Mouse (Mus musculus) hindbrain, postnatal 0 days (tissue): ENCODE measurements around the gene Fry. TPM values are rescaled to one million over a fixed set of nuclear protein-coding genes. Genes with fewer than 3 reads are reported as not detected.

Experiments used
- ATAC-seq: fragments of 200-750 bp; cut with Nextera tagmentation; 2 replicates; pipeline ENCODE4 v1.8.0; 2017; ENCODE audit warnings: mild to moderate bottlenecking, moderate TSS enrichment, moderate library complexity
- DNase-seq: peaks from one replicate; pipeline ENCODE4 v3.0.0-alpha.2; 2015; ENCODE audit warnings: low spot score
- H3K27ac ChIP-seq: fragments of 300-500 bp; sonication (generic); 2 replicates; pipeline ENCODE4 v1.5.1; 2014; ENCODE audit warnings: mild to moderate bottlenecking
- H3K27me3 ChIP-seq: fragments of 300-500 bp; sonication (generic); 2 replicates; pipeline ENCODE4 v1.6.1; 2014; ENCODE audit warnings: low read length, mixed read lengths; ENCODE audit not compliant: insufficient read depth
- H3K36me3 ChIP-seq: fragments of 300-500 bp; sonication (generic); 2 replicates; pipeline ENCODE4 v1.6.1; 2014; ENCODE audit warnings: low read length, mixed read lengths; ENCODE audit not compliant: insufficient read depth
- H3K4me1 ChIP-seq: fragments of 300-500 bp; sonication (generic); 2 replicates; pipeline ENCODE4 v1.6.1; 2014; ENCODE audit warnings: antibody characterized with exemption, low read length, mixed read lengths; ENCODE audit not compliant: insufficient read depth
- H3K4me2 ChIP-seq: fragments of 300-500 bp; sonication (generic); 2 replicates; pipeline ENCODE4 v1.6.1; 2014; ENCODE audit warnings: low read depth, mild to moderate bottlenecking, low read length, moderate library complexity, mixed read lengths
- H3K4me3 ChIP-seq: fragments of 300-500 bp; sonication (generic); 2 replicates; pipeline ENCODE4 v1.5.1; 2014; ENCODE audit warnings: low read length
- H3K9ac ChIP-seq: fragments of 300-500 bp; sonication (generic); replicated peaks from 2 replicates; pipeline ENCODE4 v1.6.1; 2014; ENCODE audit warnings: mild to moderate bottlenecking, low read length, moderate library complexity, mixed read lengths
- H3K9me3 ChIP-seq: fragments of 300-500 bp; sonication (generic); 2 replicates; pipeline ENCODE4 v1.6.1; 2016; ENCODE audit warnings: low read length, mixed read lengths
- CTCF ChIP-seq: IDR thresholded peaks from 2 replicates; pipeline ENCODE4 v1.5.1; 2016; ENCODE audit warnings: antibody characterized with exemption, control low read depth, low read depth
- WGBS: fragments of 180-500 bp; shearing (Covaris S2); extraction: QIAGEN DNeasy Blood & Tissue Kit; methylation state at CpG from one replicate; pipeline ENCODE4 v1.1.7; 2014; 5-methylcytosine and 5-hydroxymethylcytosine counted together
- polyA plus RNA-seq: library from polyadenylated mRNA; unstranded; fragments of >200 nt; fragmentation: Nextera tagmentation; extraction: Ambion mirVana; gene quantifications from 2 replicates; pipeline ENCODE4 v1.2.1, GENCODE M21; 2015
- total RNA-seq: library from RNA; depleted of rRNA; stranded (reverse); fragments of >200 nt; gene quantifications from 2 replicates; pipeline ENCODE4 v1.2.3, GENCODE M21; 2014

The Fry gene
- total and polyA plus RNA-seq, 2 experiments from 2014 or later, result 47.7 to 122 TPM

DNA sequence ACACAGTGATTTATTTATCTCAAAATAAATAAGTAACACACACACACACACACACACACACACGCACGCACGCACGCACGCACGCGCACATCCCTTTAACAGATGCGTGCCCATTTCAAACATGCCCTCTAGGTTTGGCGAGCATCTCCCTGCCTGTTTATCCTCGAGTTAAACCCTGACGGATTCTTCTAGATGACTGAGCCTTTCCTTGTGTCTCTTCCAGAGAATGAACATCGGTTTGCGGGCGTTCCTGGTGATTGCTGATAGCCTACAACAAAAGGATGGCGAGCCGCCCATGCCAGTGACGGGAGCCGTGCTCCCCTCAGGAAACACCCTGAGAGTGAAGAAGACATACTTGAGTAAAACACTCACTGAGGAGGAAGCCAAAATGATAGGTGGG lies 260.1 kb downstream of the Fry start:
- H3K36me3 ChIP-seq, result peaks cover 40% of the 10 kb centered on the region
- WGBS, result 85% methylated on average over 18 of the region's 18 CpGs
- TF ChIP-seq CTCF, result no peak

GRCm38 (mm10) chr5:150380767-150381166 lies 262.3 kb downstream of the Fry start:
- H3K9ac ChIP-seq, result no peak overlapping the region
- H3K9me3 ChIP-seq, result no peaks in the 10 kb centered on the region
- no peak overlapping the region for H3K4me3 ChIP-seq
- no peak overlapping the region for H3K4me2 ChIP-seq
- H3K36me3 ChIP-seq, result peaks cover 46% of the 10 kb centered on the region
- DNase-seq (no peak), ATAC-seq (no peak)
- H3K4me1 ChIP-seq, result no peaks in the 10 kb centered on the region
- H3K27ac ChIP-seq, result no peak overlapping the region
- WGBS, result 92% methylated on average over 10 of the region's 10 CpGs
- no peaks in the 10 kb centered on the region for H3K27me3 ChIP-seq
- TF ChIP-seq CTCF, result no peak

More for the DNA sequence above, 260.1 kb downstream of the Fry start:
- Histone ChIP-seq H3K4me3 (no peak overlapping the region), H3K27me3 (no peaks in the 10 kb centered on the region), H3K27ac (no peak overlapping the region), H3K4me1 (no peaks in the 10 kb centered on the region), H3K9ac (no peak overlapping the region), H3K4me2 (no peak overlapping the region), H3K9me3 (no peaks in the 10 kb centered on the region)
- DNase-seq (no peak), ATAC-seq (no peak)

GRCm38 (mm10) chr5:150382411-150382810 lies 264.0 kb downstream of the Fry start:
- no peaks in the 10 kb centered on the region for H3K4me1 ChIP-seq
- DNase-seq, result no peak
- H3K4me3 ChIP-seq, result no peak overlapping the region
- ATAC-seq, result no peak
- no peak for TF ChIP-seq CTCF
- no peak overlapping the region for H3K9ac ChIP-seq
- H3K4me2 ChIP-seq, result no peak overlapping the region
- no peak overlapping the region for H3K27ac ChIP-seq
- H3K27me3 ChIP-seq, result no peaks in the 10 kb centered on the region
- WGBS, result 79% methylated on average over 5 of the region's 5 CpGs
- no peaks in the 10 kb centered on the region for H3K9me3 ChIP-seq
- H3K36me3 ChIP-seq, result peaks cover 58% of the 10 kb centered on the region

DNA sequence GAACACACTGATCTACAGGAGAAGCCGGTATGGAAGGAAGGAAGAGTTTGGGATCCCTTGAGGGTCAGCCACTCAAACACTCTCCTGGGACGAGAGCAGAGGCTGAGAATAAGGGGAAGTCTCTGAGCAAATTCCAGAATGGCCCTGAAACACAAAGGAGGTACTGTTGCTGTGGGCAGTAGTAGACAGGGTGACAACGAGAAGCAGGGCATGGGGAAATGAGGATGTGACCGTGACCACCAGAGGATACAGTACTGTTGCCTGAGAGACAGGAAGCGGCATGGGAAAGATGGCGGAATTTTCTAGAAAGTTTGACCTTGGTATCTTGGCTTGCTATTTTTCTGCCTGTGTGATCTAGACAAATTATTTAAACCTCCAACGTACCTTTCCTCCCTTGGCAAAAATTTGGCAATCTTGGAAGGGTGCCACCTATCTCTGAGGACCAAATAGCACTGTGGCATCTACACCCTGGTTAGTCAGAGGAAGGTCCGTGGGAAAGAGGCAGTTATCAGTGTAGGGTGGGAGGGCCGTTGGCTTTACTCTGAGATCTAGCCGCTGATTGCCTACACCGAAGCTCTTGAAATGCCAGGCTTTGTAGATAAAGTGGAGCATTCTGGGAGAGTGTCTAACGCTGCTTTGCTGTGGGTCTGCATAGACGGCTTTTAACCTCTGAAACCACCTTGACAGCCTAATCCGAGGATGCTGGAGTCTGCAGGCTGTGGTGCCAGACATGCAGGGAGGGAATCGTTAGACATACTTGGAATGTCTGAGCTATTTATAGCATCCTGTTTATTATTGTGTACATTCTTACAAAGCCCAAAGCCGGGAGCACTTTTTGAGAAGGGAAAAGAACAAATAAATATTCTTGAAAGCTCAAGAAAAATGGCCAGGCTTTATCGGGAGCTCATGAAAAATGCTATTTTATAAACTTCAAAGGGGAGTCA lies 266.1 kb downstream of the Fry start:
- no peak overlapping the region for H3K9ac ChIP-seq
- DNase-seq, result no peak
- peaks cover 64% of the 10 kb centered on the region for H3K36me3 ChIP-seq
- no peaks in the 10 kb centered on the region for H3K27me3 ChIP-seq
- peak overlapping the region; percentile 45; the same call in 1 of the 2 replicates for H3K27ac ChIP-seq
- H3K4me2 ChIP-seq, result no peak overlapping the region
- ATAC-seq, result no peak
- WGBS, result 66% methylated on average over 17 of the region's 17 CpGs
- H3K9me3 ChIP-seq, result no peaks in the 10 kb centered on the region
- no peak overlapping the region for H3K4me3 ChIP-seq
- no peaks in the 10 kb centered on the region for H3K4me1 ChIP-seq
- TF ChIP-seq CTCF, result no peak

DNA sequence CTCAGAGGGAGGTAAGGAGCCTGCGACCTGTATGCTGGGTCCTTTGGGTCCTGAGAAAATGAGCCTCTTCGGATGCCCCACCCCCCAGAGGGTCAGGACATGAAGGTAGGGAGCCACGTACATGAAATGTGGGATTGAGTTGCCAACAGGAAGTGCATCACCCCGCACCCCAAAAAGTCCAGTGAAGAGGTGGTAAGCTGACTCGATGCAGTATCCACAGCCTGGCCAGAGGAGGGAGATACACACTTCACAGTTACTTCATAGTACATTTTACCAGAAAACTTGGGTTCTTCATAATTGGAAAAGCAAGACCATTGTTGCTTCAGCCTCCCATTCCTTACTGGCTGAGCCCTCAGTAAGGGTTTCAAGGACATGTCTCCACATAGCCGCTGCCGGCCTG lies 266.8 kb downstream of the Fry start:
- H3K9ac ChIP-seq, result no peak overlapping the region
- peak overlapping the region; percentile 26; the same call in 1 of the 2 replicates for H3K27ac ChIP-seq
- H3K4me1 ChIP-seq, result no peaks in the 10 kb centered on the region
- H3K36me3 ChIP-seq, result peaks cover 66% of the 10 kb centered on the region
- no peak for TF ChIP-seq CTCF
- no peaks in the 10 kb centered on the region for H3K27me3 ChIP-seq
- no peak overlapping the region for H3K4me3 ChIP-seq
- H3K9me3 ChIP-seq, result no peaks in the 10 kb centered on the region
- DNase-seq, result no peak
- WGBS, result 84% methylated on average over 7 of the region's 7 CpGs
- ATAC-seq, result no peak
- H3K4me2 ChIP-seq, result no peak overlapping the region

GRCm38 (mm10) chr5:150388623-150389022 lies 270.2 kb downstream of the Fry start:
- WGBS, result 82% methylated on average over 12 of the region's 12 CpGs
- DNase-seq (no peak), ATAC-seq (no peak)
- H3K4me2 ChIP-seq, result no peak overlapping the region
- no peaks in the 10 kb centered on the region for H3K27me3 ChIP-seq
- no peaks in the 10 kb centered on the region for H3K4me1 ChIP-seq
- no peak for TF ChIP-seq CTCF
- no peak overlapping the region for H3K27ac ChIP-seq
- H3K9me3 ChIP-seq, result no peaks in the 10 kb centered on the region
- H3K36me3 ChIP-seq, result peaks cover 59% of the 10 kb centered on the region
- H3K4me3 ChIP-seq, result no peak overlapping the region
- no peak overlapping the region for H3K9ac ChIP-seq
